8 mouse cellular contexts compared by ENCODE assay signal in genomic region chr3:154652581-154653420, GRCm38 (mm10). TPM values are rescaled to one million over a fixed set of nuclear protein-coding genes. Genes with fewer than 3 reads are reported as not detected.
DNase-seq lines count a peak whose midpoint lies in the region; ATAC-seq and TF ChIP-seq lines count a peak whose summit lies in the region.

No protein-coding gene starts in this region.

- no peaks in the 10 kb centered on the region for H3K79me2 ChIP-seq in CH12.LX (replicated peaks; ENCODE audit: control insufficient read depth, extremely low read depth, insufficient read depth, poor library complexity, severe bottlenecking)

- no peaks in the 10 kb centered on the region for H3K9me3 ChIP-seq in CH12.LX (replicated peaks; ENCODE audit: low read length)
- H3K9me3 ChIP-seq in lung, postnatal 0 days (ENCODE audit: low read length), result no peaks in the 10 kb centered on the region

- ATAC-seq in hematopoietic stem cell, adult 5-6 weeks (replicated peaks in 1 of 2; ENCODE audit: insufficient read depth in 1 of 2, low FRiP score in 2 of 2, low TSS enrichment in 1 of 2, low read depth in 1 of 2, poor library complexity in 2 of 2, severe bottlenecking in 2 of 2), result peak; percentile 49 to 68; a peak in 3 of 4 replicates
- ATAC-seq in lung, postnatal 0 days, result no peak
- no peak for ATAC-seq in erythroblast, adult 5-6 weeks (replicated peaks; ENCODE audit: low FRiP score, poor library complexity, severe bottlenecking)

- dilution Hi-C loops in CH12.LX (cut with MboI; ENCODE audit: extremely low pct_ligation_motif_present, extremely low pct_unique_long_range_greater_than_20kb, low sequenced_read_pairs), result no loop called here

- 0 out of 2 replicates have a peak overlapping the region, but pooled peaks have one; percentile 18 for H3K4me2 ChIP-seq in CH12.LX (ENCODE audit: insufficient read depth, low read depth, poor library complexity, severe bottlenecking)
- no peak overlapping the region for H3K4me2 ChIP-seq in lung, postnatal 0 days (replicated peaks; ENCODE audit: low read depth, low read length)

- H3K27me3 ChIP-seq in CH12.LX (replicated peaks), result peaks cover 11% of the 10 kb centered on the region
- 0 out of 2 replicates have a peak, but pooled peaks cover 4% of the 10 kb centered on the region for H3K27me3 ChIP-seq in lung, postnatal 0 days (replicated peaks; ENCODE audit: insufficient read depth, low read length)

- no peak overlapping the region for H3K4me3 ChIP-seq in CH12.LX (replicated peaks in 1 of 3; ENCODE audit: low read depth in 2 of 3, low read length in 2 of 3, poor library complexity in 1 of 3)
- H3K4me3 ChIP-seq in lung, postnatal 0 days (ENCODE audit: low read depth, low read length), result no peak overlapping the region

- no peaks in the 10 kb centered on the region for H3K36me3 ChIP-seq in CH12.LX (replicated peaks in 1 of 2; ENCODE audit: control insufficient read depth in 1 of 2, insufficient read depth in 1 of 2, low read length in 1 of 2)
- H3K36me3 ChIP-seq in lung, postnatal 0 days (ENCODE audit: insufficient read depth, low read length), result no peaks in the 10 kb centered on the region

- WGBS in lung, postnatal 0 days, result 40% methylated on average over 24 of the region's 24 CpGs

- H3K9ac ChIP-seq in CH12.LX (ENCODE audit: insufficient read depth, low read depth), result no peak overlapping the region
- no peak overlapping the region for H3K9ac ChIP-seq in lung, postnatal 0 days (replicated peaks; ENCODE audit: low read depth)

- in situ Hi-C loops in CH12.LX (cut with MboI; ENCODE audit: low pct_ligation_motif_present, low pct_unique_long_range_greater_than_20kb, low sequenced_read_pairs), result loop anchor here (25.0 kb wide), 2 partner anchors 234 to 584 kb away; no protein-coding TSS in a partner anchor

- H3K4me1 ChIP-seq in CH12.LX (ENCODE audit: control insufficient read depth in 1 of 2, insufficient read depth in 2 of 2), result peaks cover 4 to 15% of the 10 kb centered on the region in 2 experiments
- no peaks in the 10 kb centered on the region for H3K4me1 ChIP-seq in lung, postnatal 0 days (ENCODE audit: insufficient read depth, low read depth, low read length)

- TF ChIP-seq CTCF in CH12.LX (conservative IDR thresholded peaks at IDR 0.05 in 1 of 2, IDR thresholded peaks at IDR 0.05 in 1 of 2; ENCODE audit: low read depth in 2 of 2, low read length in 2 of 2), result peak; percentile 94 to 96
- peak; percentile 88 for TF ChIP-seq CTCF in lung, postnatal 0 days (IDR thresholded peaks at IDR 0.05)

- no peak overlapping the region for H3K27ac ChIP-seq in CH12.LX (ENCODE audit: insufficient read depth, low read depth)
- no peak overlapping the region for H3K27ac ChIP-seq in lung, postnatal 0 days (ENCODE audit: low read length)

- no peak for TF ChIP-seq POLR2A in CH12.LX (IDR thresholded peaks at IDR 0.05; ENCODE audit: low read depth, low read length)

- no peak for TF ChIP-seq EP300 in CH12.LX (IDR thresholded peaks at IDR 0.05; ENCODE audit: low read length)
- no peak for TF ChIP-seq EP300 in lung, postnatal 0 days (IDR thresholded peaks at IDR 0.05)

- peak; percentile 79 for DNase-seq in CH12.LX (ENCODE audit: extremely low read depth)
- peak; percentile 77 for DNase-seq in adrenal gland, postnatal 10 days
- peak; percentile 56 for DNase-seq in embryo, embryonic 11.5 days (ENCODE audit: low read depth, low spot score)
- peak; percentile 89 to 91 for DNase-seq in layer of hippocampus, postnatal 10 days (ENCODE audit: low spot score in 2 of 2)
- DNase-seq in lung, postnatal 0 days (ENCODE audit: low spot score), result peak; percentile 17
- DNase-seq in retina, postnatal 1 day, result peak; percentile 80

- TF ChIP-seq RAD21 in CH12.LX (IDR thresholded peaks at IDR 0.05; ENCODE audit: low read depth, low read length), result peak; percentile 99

TF ChIP-seq in CH12.LX, 34 proteins besides CTCF, POLR2A, EP300 and RAD21:
- no peak for TF ChIP-seq BHLHE40 (IDR thresholded peaks at IDR 0.05; ENCODE audit: low read depth, low read length)
- TF ChIP-seq TCF12 (IDR thresholded peaks at IDR 0.05; ENCODE audit: low read depth, low read length), result no peak
- peak; percentile 93 for TF ChIP-seq SMC3 (IDR thresholded peaks at IDR 0.05; ENCODE audit: low read depth, low read length)
- TF ChIP-seq CHD1 (IDR thresholded peaks at IDR 0.05; ENCODE audit: low read depth, low read length), result no peak
- no peak for TF ChIP-seq ZMIZ1 (IDR thresholded peaks at IDR 0.05; ENCODE audit: low read depth, low read length)
- no peak for TF ChIP-seq MAX (IDR thresholded peaks at IDR 0.05; ENCODE audit: low read length)
- TF ChIP-seq JUND (conservative IDR thresholded peaks at IDR 0.05; ENCODE audit: low read depth, low read length), result no peak
- TF ChIP-seq MAZ (IDR thresholded peaks at IDR 0.05; ENCODE audit: low read depth, low read length), result peak; percentile 88; the same call in 1 of the 2 replicates
- TF ChIP-seq ZC3H11A (IDR thresholded peaks at IDR 0.05; ENCODE audit: low read depth, low read length), result peak; percentile 62
- no peak for TF ChIP-seq RCOR1 (conservative IDR thresholded peaks at IDR 0.05; ENCODE audit: low read depth, low read length)
- TF ChIP-seq PAX5 (IDR thresholded peaks at IDR 0.05; ENCODE audit: low read length), result no peak
- no peak for TF ChIP-seq IRF4 (IDR thresholded peaks at IDR 0.05; ENCODE audit: low read depth, low read length)
- TF ChIP-seq KAT2A (IDR thresholded peaks at IDR 0.05; ENCODE audit: insufficient replicate concordance, low read length), result no peak
- TF ChIP-seq ETS1 (conservative IDR thresholded peaks at IDR 0.05; ENCODE audit: low read depth, low read length), result no peak
- no peak for TF ChIP-seq ZKSCAN1 (IDR thresholded peaks at IDR 0.05; ENCODE audit: borderline replicate concordance, low read depth, low read length)
- 0 out of 2 replicates have a peak, but pooled peaks have one; percentile 21 for TF ChIP-seq NELFE (IDR thresholded peaks at IDR 0.05; ENCODE audit: low read depth, low read length)

RNA-seq across cellular contexts. Expression of gene Erich3, which starts 10.9 kb away (rescaled TPM):
- 0.38 and 0.42 TPM in 2 replicates for total RNA-seq in CH12.LX (2012; rRNA removed)
- 2.1 and 2.3 TPM in 2 replicates for total RNA-seq in CH12.LX (2014; rRNA removed)
- polyA plus RNA-seq in CH12.LX (2012; ENCODE audit: insufficient read length, low read depth), result 1.9 and 2.0 TPM in 2 replicates
- under 1 TPM; 0.55 to 0.60 TPM for total RNA-seq in adrenal gland, postnatal 10 days (2021)
- total RNA-seq in hematopoietic stem cell, adult 5-6 weeks (2017), result not detected in 2 replicates
- total RNA-seq in layer of hippocampus, postnatal 10 days (2021), result 1 to 10 TPM; 5.1 to 6.1 TPM
- 0.54 and 0.69 TPM in 2 replicates for polyA plus RNA-seq in lung, postnatal 0 days (2015; fragmentation: Nextera tagmentation; extraction: Ambion mirVana)
- not detected in 2 replicates for total RNA-seq in erythroblast, adult 5-6 weeks (2015; ENCODE audit: low replicate concordance)
- not detected in 2 replicates for total RNA-seq in erythroblast, adult 5-6 weeks (2017; ENCODE audit: low replicate concordance)

RNA-seq across cellular contexts. Expression of gene Tyw3, which starts 55.9 kb away (rescaled TPM):
- 62.5 and 67.7 TPM in 2 replicates for total RNA-seq in CH12.LX (2012; rRNA removed)
- total RNA-seq in CH12.LX (2014; rRNA removed), result 64.2 and 70.4 TPM in 2 replicates
- 46.8 and 76.6 TPM in 2 replicates for polyA plus RNA-seq in CH12.LX (2012; ENCODE audit: insufficient read length, low read depth)
- total RNA-seq in adrenal gland, postnatal 10 days (2021), result 1 to 10 TPM; 5.3 to 5.7 TPM
- 5.4 and 6.7 TPM in 2 replicates for total RNA-seq in hematopoietic stem cell, adult 5-6 weeks (2017)
- 10 to 100 TPM; 10.1 to 10.7 TPM for total RNA-seq in layer of hippocampus, postnatal 10 days (2021)
- 4.2 and 4.4 TPM in 2 replicates for polyA plus RNA-seq in lung, postnatal 0 days (2015; fragmentation: Nextera tagmentation; extraction: Ambion mirVana)
- 1.3 TPM in 1 of 2 replicates, not detected in the other for total RNA-seq in erythroblast, adult 5-6 weeks (2015; ENCODE audit: low replicate concordance)
- 0.34 and 1.4 TPM in 2 replicates for total RNA-seq in erythroblast, adult 5-6 weeks (2017; ENCODE audit: low replicate concordance)

RNA-seq across cellular contexts. Expression of gene Cryz, which starts 56.3 kb away (rescaled TPM):
- total RNA-seq in CH12.LX (2012; rRNA removed) (18.2 and 29.2 TPM in 2 replicates), CH12.LX (2014; rRNA removed) (35.2 and 39.8 TPM in 2 replicates)
- 31.2 and 33.6 TPM in 2 replicates for polyA plus RNA-seq in CH12.LX (2012; ENCODE audit: insufficient read length, low read depth)
- 10 to 100 TPM; 26.7 to 32.1 TPM for total RNA-seq in adrenal gland, postnatal 10 days (2021)
- 3.0 and 5.1 TPM in 2 replicates for total RNA-seq in hematopoietic stem cell, adult 5-6 weeks (2017)
- 10 to 100 TPM; 18.1 to 20.2 TPM for total RNA-seq in layer of hippocampus, postnatal 10 days (2021)
- 4.8 and 5.1 TPM in 2 replicates for polyA plus RNA-seq in lung, postnatal 0 days (2015; fragmentation: Nextera tagmentation; extraction: Ambion mirVana)
- not detected in 2 replicates for total RNA-seq in erythroblast, adult 5-6 weeks (2015; ENCODE audit: low replicate concordance)
- 2.2 and 3.3 TPM in 2 replicates for total RNA-seq in erythroblast, adult 5-6 weeks (2017; ENCODE audit: low replicate concordance)

Comparison
In these comparisons a context has a peak if more than half of its experiments do, and no peak if none do; other contexts are left out.
1. DNase-seq: peak in every context shown above with its lines; median percentile 90 in layer of hippocampus, postnatal 10 days; 80 in retina, postnatal 1 day; 79 in CH12.LX; 77 in adrenal gland, postnatal 10 days; 56 in embryo, embryonic 11.5 days; 17 in lung, postnatal 0 days.
2. ATAC-seq: peak in hematopoietic stem cell, adult 5-6 weeks (2 of 2); none in lung, postnatal 0 days (single experiment) and erythroblast, adult 5-6 weeks (single experiment).